Mouse (Mus musculus) fat pad, adult 2 months (tissue): ENCODE data around the gene Rap1gap2.
"Not testable (repeated sequence)": the region's sequence is repeated elsewhere in the genome, so short reads cannot be mapped to it uniquely, and the experiment has no call there.

ENCODE experiments used
- DNase-seq: peaks from one replicate; pipeline ENCODE4 v3.0.0-alpha.2; 2011; ENCODE audit warnings: low read depth, low spot score; ENCODE audit errors: extremely low read depth

Gene Rap1gap2

DNA sequence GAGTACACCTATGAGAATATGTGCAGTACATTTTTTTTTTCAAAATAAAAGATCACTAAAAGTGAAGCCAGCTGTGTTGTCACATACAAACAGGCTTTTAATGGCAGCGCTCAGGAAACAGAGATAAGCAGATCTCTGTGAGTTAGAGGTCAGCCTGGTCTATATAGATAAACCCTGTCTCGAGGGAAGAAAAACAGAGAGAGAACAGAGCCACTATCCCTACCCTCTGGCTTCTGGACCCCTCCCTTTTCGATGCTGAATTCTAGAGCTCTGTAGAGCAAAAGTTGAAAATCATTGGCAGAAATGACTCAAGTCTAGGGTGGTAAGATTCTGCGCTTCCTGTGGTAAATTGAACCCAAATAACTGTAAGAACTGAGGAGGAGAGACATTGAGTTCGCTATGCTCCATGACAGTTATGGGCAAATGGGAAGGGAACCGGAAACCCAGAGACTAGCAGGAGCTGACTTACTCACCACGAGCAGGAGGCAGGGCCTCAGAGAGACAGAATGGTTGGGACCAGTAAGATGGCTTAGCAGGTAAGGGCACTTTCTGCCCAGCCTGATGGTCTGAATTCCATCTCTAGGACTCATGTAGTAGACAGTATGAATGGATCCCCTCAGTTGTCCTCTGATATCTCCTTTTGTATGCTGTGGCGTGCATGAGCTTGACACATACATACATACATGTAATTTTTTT, 11.4 kb upstream of the Rap1gap2 start:
- no peak for DNase-seq

GRCm38 (mm10) chr11:74619956-74620300, 9.2 kb upstream of the Rap1gap2 start:
- no peak for DNase-seq

GRCm38 (mm10) chr11:74619201-74619955, 8.7 kb upstream of the Rap1gap2 start, which contains the start of gene Ccdc92b:
Ccdc92b (plus strand) TSS chr11:74619605.
- DNase-seq, result no peak

- DNase-seq, result no peak
These were observed 4.9 kb upstream of the Rap1gap2 start for GRCm38 (mm10) chr11:74615571-74615970.

- no peak for DNase-seq
These were observed 2.7 kb upstream of the Rap1gap2 start for GRCm38 (mm10) chr11:74613428-74613827.

DNA sequence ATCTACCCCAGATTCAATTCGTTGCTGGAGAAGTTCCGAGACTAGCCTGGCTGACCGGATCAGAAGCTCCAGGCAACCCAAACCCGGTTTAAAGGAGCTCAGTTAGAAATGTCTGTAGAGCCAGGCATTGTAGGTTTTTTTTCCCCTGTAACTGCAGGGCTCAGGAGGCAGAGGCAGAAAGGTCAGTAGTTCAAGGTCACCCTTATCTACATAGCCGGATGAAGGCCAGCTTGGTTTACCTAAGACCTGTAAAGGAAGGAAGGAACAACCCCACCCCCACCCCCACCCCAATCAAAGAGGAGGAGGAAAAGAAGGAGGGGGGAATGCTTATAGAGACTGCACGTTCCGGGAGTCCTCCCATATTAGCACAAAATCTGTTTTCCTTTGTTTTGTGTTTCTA, 722 bp upstream of the Rap1gap2 start:
- DNase-seq, result no peak

- no peak for DNase-seq
These were observed 647 bp downstream of the Rap1gap2 start for GRCm38 (mm10) chr11:74610068-74610467.

- DNase-seq, result no peak
These were observed 8.4 kb downstream of the Rap1gap2 start for GRCm38 (mm10) chr11:74602286-74602685.

GRCm38 (mm10) chr11:74597990-74598337, 12.8 kb downstream of the Rap1gap2 start:
- DNase-seq, result no peak

DNA sequence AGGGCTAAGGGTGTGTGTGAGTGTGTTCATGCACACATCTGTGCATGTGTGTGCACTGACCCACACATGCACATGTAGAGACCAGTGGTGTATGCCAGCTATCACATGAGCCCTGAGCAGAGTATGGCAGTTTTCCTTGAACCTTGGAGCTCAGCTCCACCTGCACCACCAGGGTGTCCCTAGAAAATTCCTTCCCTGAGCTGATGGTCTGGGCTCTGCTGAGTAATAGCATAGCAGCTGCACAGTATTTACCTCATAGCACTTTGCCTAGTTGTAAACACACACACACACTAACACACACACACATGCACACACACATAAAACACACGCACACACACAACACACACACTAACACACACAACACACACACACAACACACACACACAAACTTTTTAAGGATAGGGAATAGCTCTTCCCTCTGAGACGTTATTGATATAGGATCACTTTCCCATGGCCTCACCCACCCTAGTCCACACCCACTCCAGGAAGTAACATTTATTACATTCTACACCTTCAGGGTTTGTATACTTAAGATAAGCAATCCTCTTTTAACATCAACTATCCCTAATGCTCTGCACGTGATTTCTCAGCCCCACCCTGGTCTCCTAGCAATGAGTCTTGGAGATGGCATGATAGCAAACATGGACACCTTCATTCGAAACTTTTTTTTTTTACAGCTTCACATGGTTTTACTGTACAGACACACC, 13.3 kb downstream of the Rap1gap2 start:
- DNase-seq, result no peak

DNA sequence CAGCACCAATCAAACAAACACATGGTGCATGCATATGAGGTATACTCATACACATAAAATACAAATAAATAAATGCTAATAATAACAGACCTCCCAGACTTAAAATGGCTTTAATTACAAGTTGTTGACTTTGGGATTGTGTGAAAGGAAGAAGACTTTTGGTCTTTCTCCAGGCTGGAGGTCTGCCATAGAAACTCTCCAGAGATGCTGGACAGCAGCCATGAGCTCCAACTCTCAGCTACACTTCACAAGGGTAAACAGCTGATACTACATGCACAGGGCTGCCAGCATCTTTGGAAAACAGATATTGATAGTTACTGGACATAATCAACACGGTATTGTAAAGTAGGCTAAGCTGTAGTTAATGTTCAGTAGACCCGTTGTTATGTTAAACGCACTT, 18.5 kb downstream of the Rap1gap2 start:
- DNase-seq, result no peak

DNA sequence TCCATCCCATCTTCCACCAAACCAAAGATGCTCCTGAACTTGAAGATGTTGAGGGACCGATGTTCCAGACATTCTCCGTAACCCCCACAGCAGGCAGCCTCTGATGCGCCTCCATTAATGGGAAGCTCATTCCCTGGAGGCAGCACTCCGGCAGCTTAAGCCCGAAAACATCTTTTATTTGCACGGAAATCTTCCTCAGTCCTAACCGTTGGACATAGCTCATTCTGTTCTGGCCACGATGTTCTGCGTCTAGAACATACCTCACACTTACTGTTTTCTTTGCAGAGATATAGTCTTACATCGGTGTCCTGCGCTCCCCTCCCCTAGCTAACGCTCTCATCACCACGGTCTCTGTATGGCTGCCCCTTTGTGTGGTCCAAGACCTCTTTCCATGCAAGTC, 20.0 kb downstream of the Rap1gap2 start:
- DNase-seq, result no peak

- DNase-seq, result no peak
These were observed 20.5 kb downstream of the Rap1gap2 start for GRCm38 (mm10) chr11:74590239-74590596.

- no peak for DNase-seq
These were observed 21.1 kb downstream of the Rap1gap2 start for GRCm38 (mm10) chr11:74589401-74590238.

DNA sequence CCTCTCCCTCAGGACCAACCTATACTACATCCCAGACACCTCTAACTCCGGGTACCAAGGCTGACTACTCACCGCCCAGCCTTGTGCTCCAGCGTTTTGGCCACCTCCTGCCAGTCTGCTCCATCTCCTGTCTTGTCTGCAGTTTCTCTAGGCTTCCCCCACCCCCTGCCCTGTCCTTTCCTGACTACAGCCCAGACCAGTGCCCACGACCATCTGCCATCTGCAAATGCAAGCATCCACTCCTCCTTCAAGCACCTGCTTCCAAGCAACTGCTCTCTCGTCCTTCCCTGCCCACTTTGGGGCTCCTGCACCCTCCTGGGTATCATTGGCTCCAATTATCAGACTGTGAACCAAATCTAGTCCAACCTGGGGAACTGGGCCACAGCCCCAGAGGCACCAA, 24.3 kb downstream of the Rap1gap2 start:
- no peak for DNase-seq

DNA sequence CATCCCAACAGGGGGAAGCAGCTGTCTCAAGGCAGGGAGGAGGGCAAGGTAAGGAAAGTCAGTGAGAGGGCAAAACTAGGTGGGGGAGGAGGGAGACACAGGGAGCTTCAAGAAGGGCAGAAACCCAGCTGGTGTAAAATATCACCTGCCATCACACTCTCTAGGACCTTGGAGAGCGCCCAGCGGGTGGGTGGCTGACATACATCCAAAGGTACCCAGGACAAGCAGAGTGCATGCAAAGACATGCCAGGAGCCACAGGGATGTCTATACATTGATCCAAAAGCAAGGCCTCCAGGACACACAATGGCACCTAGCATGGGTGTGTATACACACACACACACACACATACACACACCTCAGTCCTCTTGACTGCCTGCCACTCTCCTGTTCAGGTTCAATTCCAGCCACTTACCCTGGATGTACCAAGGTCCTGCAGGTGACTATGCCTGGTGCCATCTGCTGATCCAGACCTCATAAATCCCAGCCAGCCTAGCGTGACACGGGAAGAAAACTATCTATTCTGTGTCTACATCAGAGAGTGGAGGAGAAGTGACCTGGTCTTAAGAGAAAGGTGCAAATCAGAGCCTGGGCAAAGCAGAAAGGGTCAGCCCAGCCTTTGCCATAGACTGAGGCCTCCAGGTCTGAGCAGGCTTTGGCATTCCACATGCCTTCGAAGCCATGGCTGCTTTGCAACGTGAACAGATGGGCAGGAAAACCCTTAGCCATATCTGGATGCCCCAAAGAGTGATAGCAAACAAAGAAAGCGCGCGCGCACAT, 25.6 kb downstream of the Rap1gap2 start:
- DNase-seq, result no peak

DNA sequence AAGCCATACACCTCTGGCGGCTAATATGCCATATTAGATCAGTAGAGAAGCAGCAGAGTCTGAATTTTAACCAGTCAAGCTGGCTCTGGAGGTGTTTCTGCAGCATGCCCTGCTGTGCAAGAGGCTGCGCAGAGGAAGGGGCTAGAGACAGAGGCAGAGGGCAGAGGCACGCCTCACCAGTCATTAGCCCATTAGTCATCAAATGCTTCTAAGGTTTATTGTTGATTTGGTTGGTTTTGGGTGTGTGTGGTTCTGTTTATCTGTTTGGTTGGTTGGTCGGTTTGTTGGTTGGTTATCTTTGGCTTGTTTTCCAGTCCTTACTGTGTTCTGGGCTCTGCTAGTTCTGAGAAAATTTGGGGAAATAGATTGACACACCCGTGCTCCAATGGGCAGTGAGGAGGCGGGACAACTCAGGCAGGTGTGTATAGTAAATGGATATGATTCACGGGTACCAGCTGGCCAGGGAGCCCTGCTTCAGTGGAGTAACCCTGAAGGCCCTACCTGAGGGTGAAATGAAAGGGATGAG, 26.8 kb downstream of the Rap1gap2 start:
- DNase-seq, result no peak

DNA sequence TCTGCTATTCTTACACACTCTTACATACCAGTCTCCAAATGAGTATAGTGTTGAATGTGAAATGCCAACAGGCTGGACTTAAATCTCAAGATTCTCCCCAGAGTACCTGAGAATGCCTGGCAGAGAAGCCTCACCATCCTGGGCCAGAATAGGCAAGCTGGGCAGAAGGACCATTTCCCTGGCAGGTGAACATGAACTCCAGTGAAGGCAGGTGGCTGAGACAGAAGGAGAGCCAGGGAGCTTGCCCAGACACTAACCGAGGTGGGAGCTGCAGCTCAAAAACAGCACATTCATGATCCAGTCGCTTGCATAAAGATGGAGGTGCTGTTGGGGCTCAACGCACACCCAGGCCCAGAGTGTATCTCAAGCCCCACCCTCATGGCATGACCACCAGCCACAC, 28.3 kb downstream of the Rap1gap2 start:
- no peak for DNase-seq

DNA sequence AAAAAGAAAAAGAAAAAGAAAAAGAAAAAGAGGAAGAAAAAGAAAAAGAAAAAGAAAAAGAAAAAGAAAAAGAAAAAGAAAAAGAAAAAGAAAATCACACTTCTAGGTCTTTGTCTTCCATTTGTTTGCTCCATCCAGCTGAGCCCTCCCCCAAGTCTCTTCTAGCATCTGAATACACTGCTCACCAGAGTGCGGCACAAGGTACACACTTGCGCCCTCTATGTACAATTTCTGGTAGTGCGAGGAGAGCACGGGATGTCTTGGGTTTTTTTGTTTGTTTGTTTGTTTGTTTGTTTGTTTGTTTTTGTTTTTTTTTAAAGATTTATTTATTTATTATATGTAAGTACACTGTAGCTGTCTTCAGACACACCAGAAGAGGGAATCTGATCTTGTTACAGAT, 29.4 kb downstream of the Rap1gap2 start:
- DNase-seq, result not testable (repeated sequence)

- DNase-seq, result no peak
These were observed 33.6 kb downstream of the Rap1gap2 start for GRCm38 (mm10) chr11:74577068-74577467.
